Mouse (Mus musculus): ENCODE measurements around the gene Frmpd1. TPM values are rescaled to one million over a fixed set of nuclear protein-coding genes. Genes with fewer than 3 reads are reported as not detected.
A peak's percentile ranks its signal among the peaks of the same experiment; 100 is the strongest.

The Frmpd1 gene
- polyA plus RNA-seq, 1 experiment from 2014 or later = 0.30 TPM

DNA sequence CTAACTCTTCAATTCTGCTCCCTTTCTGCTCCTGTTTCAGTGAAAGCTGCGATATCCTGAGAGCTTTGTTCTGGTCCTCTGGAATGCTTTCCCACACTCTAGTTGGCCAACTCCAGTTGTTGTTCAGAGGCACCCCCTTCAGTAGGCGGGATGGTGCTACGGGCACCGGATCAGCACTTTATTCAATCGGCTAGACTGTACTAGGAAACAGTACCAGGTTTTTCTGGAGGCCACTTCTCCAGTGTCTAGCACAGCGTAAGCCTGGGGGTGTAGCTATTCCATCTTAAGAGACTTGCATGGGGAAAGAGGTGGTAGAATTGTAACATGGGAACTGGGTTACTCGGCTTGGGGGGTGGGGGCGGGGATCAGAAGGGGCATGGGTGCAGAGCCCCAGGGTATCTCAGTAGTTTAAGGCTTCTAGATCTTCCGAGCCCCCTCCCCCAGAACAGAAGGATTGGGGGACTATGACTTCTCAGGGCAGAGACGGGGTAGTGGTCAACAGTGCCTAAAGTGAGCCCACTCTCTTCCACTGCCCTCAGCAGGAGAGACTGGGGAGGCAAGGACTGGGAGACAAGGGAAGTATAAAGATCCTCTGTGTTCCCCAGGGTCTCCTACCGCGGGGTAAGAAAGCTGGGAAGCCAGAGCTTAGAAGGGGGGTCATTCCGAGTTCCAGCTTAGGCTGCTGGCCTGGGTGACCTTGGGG, 706 bp upstream of the Frmpd1 start:
- Histone ChIP-seq H3K9ac (replicated peaks; ENCODE audit: low read depth) (no peak overlapping the region), H3K4me2 (replicated peaks; ENCODE audit: low read depth, low read length) (peak overlapping the region; percentile 96), H3K9me3 (ENCODE audit: low read length) (no peaks in the 10 kb centered on the region), H3K4me1 (ENCODE audit: insufficient read depth, low read depth, low read length) (no peaks in the 10 kb centered on the region), H3K36me3 (ENCODE audit: insufficient read depth, low read length) (no peaks in the 10 kb centered on the region), H3K4me3 (ENCODE audit: low read depth, low read length) (peak overlapping the region; percentile 50), H3K27ac (ENCODE audit: low read length) (no peak overlapping the region), H3K27me3 (replicated peaks; ENCODE audit: insufficient read depth, low read length) (peaks cover 11% of the 10 kb centered on the region)
- DNase-seq (ENCODE audit: low spot score) (peak; percentile 16), ATAC-seq (peak; percentile 12; the same call in 1 of the 2 replicates)
- TF ChIP-seq EP300 (IDR thresholded peaks at IDR 0.05) = no peak
- TF ChIP-seq CTCF (IDR thresholded peaks at IDR 0.05) = no peak
- WGBS = 28% methylated on average over 13 of the region's 13 CpGs

DNA sequence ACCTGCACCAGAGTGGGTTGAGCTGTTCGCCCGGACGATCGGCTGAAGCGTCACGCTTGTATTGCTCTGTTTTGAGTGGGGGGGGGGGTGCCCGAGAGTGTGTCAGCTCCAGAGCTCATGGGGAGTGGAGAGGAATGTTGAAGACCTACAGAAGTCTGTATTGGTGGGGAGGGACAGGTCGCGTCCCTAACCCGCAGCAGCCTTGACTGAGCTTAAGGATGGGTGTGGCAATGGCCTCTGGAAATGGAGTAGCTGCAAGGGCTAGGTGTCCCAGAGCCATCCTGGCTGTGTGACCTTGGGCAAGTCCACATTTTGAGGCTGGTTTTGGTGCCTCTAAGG, 625 bp downstream of the Frmpd1 start:
- Histone ChIP-seq H3K27me3 (replicated peaks; ENCODE audit: insufficient read depth, low read length) (peaks cover 11% of the 10 kb centered on the region), H3K9me3 (ENCODE audit: low read length) (no peaks in the 10 kb centered on the region), H3K27ac (ENCODE audit: low read length) (no peak overlapping the region), H3K4me2 (replicated peaks; ENCODE audit: low read depth, low read length) (peak overlapping the region; percentile 96), H3K4me1 (ENCODE audit: insufficient read depth, low read depth, low read length) (no peaks in the 10 kb centered on the region), H3K4me3 (ENCODE audit: low read depth, low read length) (peak overlapping the region; percentile 50), H3K9ac (replicated peaks; ENCODE audit: low read depth) (no peak overlapping the region), H3K36me3 (ENCODE audit: insufficient read depth, low read length) (no peaks in the 10 kb centered on the region)
- 2% methylated on average over 10 of the region's 10 CpGs for WGBS
- TF ChIP-seq EP300 (IDR thresholded peaks at IDR 0.05) (no peak), CTCF (IDR thresholded peaks at IDR 0.05) (no peak)
- DNase-seq (ENCODE audit: low spot score) (peak; percentile 12), ATAC-seq (no peak; the same call in 1 of the 2 replicates)

DNA sequence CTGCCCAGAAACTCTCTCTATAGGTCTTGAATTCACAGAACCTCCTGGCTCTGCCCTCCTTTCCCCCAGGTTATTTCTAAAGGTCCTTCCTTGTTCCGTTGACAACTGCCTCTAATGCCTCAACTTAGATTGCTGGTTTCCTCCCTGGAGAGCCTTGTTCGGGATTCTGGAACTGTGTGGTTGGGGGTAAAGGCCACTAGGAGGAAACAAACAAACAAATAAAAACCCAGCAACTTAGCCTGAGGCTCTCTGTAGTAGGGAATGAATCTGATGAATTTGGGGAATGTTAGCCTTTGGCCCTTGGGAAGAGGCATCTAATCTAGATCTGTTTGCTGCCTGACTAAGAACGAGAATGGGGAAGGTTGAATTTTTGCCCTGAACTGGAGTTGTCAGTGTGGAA, 13.6 kb downstream of the Frmpd1 start:
- Histone ChIP-seq H3K9me3 (ENCODE audit: low read length) (no peaks in the 10 kb centered on the region), H3K27me3 (replicated peaks; ENCODE audit: insufficient read depth, low read length) (no peaks in the 10 kb centered on the region), H3K4me1 (ENCODE audit: insufficient read depth, low read depth, low read length) (no peaks in the 10 kb centered on the region), H3K4me2 (replicated peaks; ENCODE audit: low read depth, low read length) (no peak overlapping the region), H3K36me3 (ENCODE audit: insufficient read depth, low read length) (no peaks in the 10 kb centered on the region), H3K4me3 (ENCODE audit: low read depth, low read length) (no peak overlapping the region), H3K9ac (replicated peaks; ENCODE audit: low read depth) (no peak overlapping the region), H3K27ac (ENCODE audit: low read length) (no peak overlapping the region)
- no peak for TF ChIP-seq EP300 (IDR thresholded peaks at IDR 0.05)
- no peak for TF ChIP-seq CTCF (IDR thresholded peaks at IDR 0.05)
- WGBS = 43% methylated on average over 3 of the region's 3 CpGs
- ATAC-seq (no peak), DNase-seq (ENCODE audit: low spot score) (no peak)

DNA sequence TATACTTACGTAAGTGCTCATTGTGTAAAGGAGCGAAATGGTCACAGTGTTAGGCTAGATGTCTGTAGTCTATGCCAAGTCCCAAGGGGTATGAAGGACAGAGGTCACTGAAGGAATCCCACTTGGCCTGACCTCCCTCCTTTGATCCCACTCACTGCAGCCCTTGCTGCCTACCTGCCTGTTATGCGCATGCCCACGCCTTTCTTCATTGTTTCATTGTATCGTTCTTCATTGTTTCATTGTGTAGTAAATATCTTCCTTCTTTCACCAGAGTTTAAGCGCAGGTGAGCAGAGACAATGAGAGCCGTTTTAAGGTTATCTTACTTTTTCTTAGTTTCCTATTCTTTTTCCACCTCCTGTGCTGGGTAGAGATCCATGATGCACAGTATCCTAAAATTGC, 18.6 kb downstream of the Frmpd1 start:
- 77% methylated on average over 7 of the region's 7 CpGs for WGBS
- H3K4me1 ChIP-seq (ENCODE audit: insufficient read depth, low read depth, low read length) = no peaks in the 10 kb centered on the region
- H3K36me3 ChIP-seq (ENCODE audit: insufficient read depth, low read length) = no peaks in the 10 kb centered on the region
- DNase-seq (ENCODE audit: low spot score) (no peak), ATAC-seq (no peak)
- no peak overlapping the region for H3K27ac ChIP-seq (ENCODE audit: low read length)
- no peak overlapping the region for H3K9ac ChIP-seq (replicated peaks; ENCODE audit: low read depth)
- H3K4me2 ChIP-seq (replicated peaks; ENCODE audit: low read depth, low read length) = no peak overlapping the region
- TF ChIP-seq CTCF (IDR thresholded peaks at IDR 0.05) (no peak), EP300 (IDR thresholded peaks at IDR 0.05) (no peak)
- H3K27me3 ChIP-seq (replicated peaks; ENCODE audit: insufficient read depth, low read length) = no peaks in the 10 kb centered on the region
- H3K9me3 ChIP-seq (ENCODE audit: low read length) = no peaks in the 10 kb centered on the region
- no peak overlapping the region for H3K4me3 ChIP-seq (ENCODE audit: low read depth, low read length)

DNA sequence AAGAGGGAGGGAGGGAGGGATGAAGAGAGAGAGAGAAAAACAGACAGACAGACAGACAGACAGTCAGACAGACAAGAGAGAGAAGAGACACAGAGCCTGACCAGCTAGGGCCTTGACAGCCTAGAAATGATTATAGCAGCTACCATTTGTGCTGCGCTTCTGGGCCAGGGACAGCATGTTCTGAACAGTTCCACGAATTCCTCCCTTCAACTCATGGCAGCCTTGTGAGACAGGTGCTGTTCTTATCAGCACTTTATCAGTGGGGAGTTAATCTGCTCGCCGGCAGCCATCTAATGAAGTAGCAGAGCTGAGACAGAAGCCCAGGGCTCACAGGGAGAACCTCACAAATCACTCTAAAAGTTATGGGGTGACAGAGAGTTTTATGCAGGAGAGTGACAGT, 22.8 kb downstream of the Frmpd1 start:
- no peaks in the 10 kb centered on the region for H3K4me1 ChIP-seq (ENCODE audit: insufficient read depth, low read depth, low read length)
- H3K9ac ChIP-seq (replicated peaks; ENCODE audit: low read depth) = no peak overlapping the region
- H3K27me3 ChIP-seq (replicated peaks; ENCODE audit: insufficient read depth, low read length) = no peaks in the 10 kb centered on the region
- 12% methylated on average over 4 of the region's 4 CpGs for WGBS
- no peak overlapping the region for H3K27ac ChIP-seq (ENCODE audit: low read length)
- ATAC-seq = no peak
- H3K9me3 ChIP-seq (ENCODE audit: low read length) = no peaks in the 10 kb centered on the region
- H3K36me3 ChIP-seq (ENCODE audit: insufficient read depth, low read length) = no peaks in the 10 kb centered on the region
- H3K4me3 ChIP-seq (ENCODE audit: low read depth, low read length) = no peak overlapping the region
- TF ChIP-seq CTCF (IDR thresholded peaks at IDR 0.05) (no peak), EP300 (IDR thresholded peaks at IDR 0.05) (no peak)
- H3K4me2 ChIP-seq (replicated peaks; ENCODE audit: low read depth, low read length) = no peak overlapping the region
- DNase-seq (ENCODE audit: low spot score) = no peak

DNA sequence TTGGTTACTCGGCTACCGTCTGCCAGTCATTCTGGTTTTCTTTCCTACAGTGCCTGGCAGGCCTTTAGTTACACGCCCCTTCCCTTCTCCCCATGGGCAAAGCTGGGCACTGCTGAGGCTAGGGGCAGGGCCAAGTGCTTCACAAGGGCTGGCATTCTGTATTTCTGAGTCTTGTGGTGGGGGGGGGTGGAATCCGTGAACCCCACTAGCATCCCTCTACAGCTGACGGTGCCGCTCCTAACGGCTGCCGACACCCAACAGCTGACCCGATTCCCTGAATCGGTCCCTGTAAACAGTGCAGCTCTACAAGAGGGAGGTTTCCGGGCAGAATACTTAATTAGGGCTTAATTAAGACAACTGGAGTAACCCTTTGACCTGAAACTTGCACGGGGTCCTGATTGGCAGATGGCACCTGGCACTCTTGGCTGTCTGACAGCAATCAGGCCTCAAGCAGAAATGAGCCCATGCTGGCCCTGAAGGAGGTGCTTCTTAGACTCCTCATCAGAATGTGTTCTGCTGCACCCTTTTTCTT, 24.2 kb downstream of the Frmpd1 start:
- no peaks in the 10 kb centered on the region for H3K9me3 ChIP-seq (ENCODE audit: low read length)
- no peak for DNase-seq (ENCODE audit: low spot score)

More for the DNA sequence above, 24.2 kb downstream of the Frmpd1 start:
- H3K27ac ChIP-seq (ENCODE audit: low read length) = no peak overlapping the region
- WGBS = 63% methylated on average over 12 of the region's 12 CpGs
- no peak overlapping the region for H3K9ac ChIP-seq (replicated peaks; ENCODE audit: low read depth)
- no peaks in the 10 kb centered on the region for H3K4me1 ChIP-seq (ENCODE audit: insufficient read depth, low read depth, low read length)
- no peak for ATAC-seq
- no peaks in the 10 kb centered on the region for H3K27me3 ChIP-seq (replicated peaks; ENCODE audit: insufficient read depth, low read length)
- TF ChIP-seq EP300 (IDR thresholded peaks at IDR 0.05) (no peak), CTCF (IDR thresholded peaks at IDR 0.05) (no peak)
- H3K4me2 ChIP-seq (replicated peaks; ENCODE audit: low read depth, low read length) = no peak overlapping the region
- no peaks in the 10 kb centered on the region for H3K36me3 ChIP-seq (ENCODE audit: insufficient read depth, low read length)
- no peak overlapping the region for H3K4me3 ChIP-seq (ENCODE audit: low read depth, low read length)
